Mouse (Mus musculus) MEL (cell line): ENCODE data around the gene Tpm1. TPM values are rescaled to one million over a fixed set of nuclear protein-coding genes. Genes with fewer than 3 reads are reported as not detected.

Source experiments
- DNase-seq: peaks from one replicate; pipeline ENCODE4 v3.0.0; 2011; ENCODE audit warnings: low read depth, low spot score
- H3K27ac ChIP-seq: 2 replicates; pipeline ENCODE4 v1.5.1; 2012; ENCODE audit warnings: low read depth, mild to moderate bottlenecking, control low read depth, low read length, moderate library complexity; ENCODE audit not compliant: control insufficient read depth
- H3K27me3 ChIP-seq, 2 experiments: fragments of 150-350 bp in 1 of 2; sonication (generic) in 1 of 2; 2 replicates each; pipeline ENCODE4 v1.6.1; 2012; ENCODE audit warnings: low read length in 2 of 2, mild to moderate bottlenecking in 2 of 2, improper control_type of control experiment in 1 of 2, moderate library complexity in 1 of 2; ENCODE audit not compliant: insufficient read depth in 2 of 2, control insufficient read depth in 1 of 2
- H3K36me3 ChIP-seq, 2 experiments: 2 replicates each; pipeline ENCODE4 v1.6.1; 2012 to 2014; ENCODE audit warnings: low read length in 2 of 2, improper control_type of control experiment in 1 of 2, inconsistent platforms in 1 of 2, mild to moderate bottlenecking in 1 of 2; ENCODE audit not compliant: insufficient read depth in 2 of 2, control insufficient read depth in 1 of 2
- H3K4me1 ChIP-seq, 2 experiments: fragments of 150-350 bp in 1 of 2; sonication (generic) in 1 of 2; 2 replicates each; pipeline ENCODE4 v1.6.1; 2012; ENCODE audit warnings: low read length in 2 of 2, improper control_type of control experiment in 1 of 2, mild to moderate bottlenecking in 1 of 2; ENCODE audit not compliant: insufficient read depth in 2 of 2, control insufficient read depth in 1 of 2
- H3K4me3 ChIP-seq, 2 experiments: fragments of 150-350 bp in 1 of 2; sonication (generic) in 1 of 2; 2 replicates each; pipeline ENCODE4 v1.5.1; 2012; ENCODE audit warnings: low read depth in 2 of 2, low read length in 2 of 2, mild to moderate bottlenecking in 2 of 2, moderate library complexity in 2 of 2, control low read depth in 1 of 2, improper control_type of control experiment in 1 of 2; ENCODE audit not compliant: control insufficient read depth in 1 of 2, insufficient read depth in 1 of 2
- H3K79me2 ChIP-seq: 2 replicates; pipeline ENCODE4 v1.6.1; 2012; ENCODE audit warnings: mild to moderate bottlenecking, low read length, moderate library complexity; ENCODE audit not compliant: control insufficient read depth, poor library complexity, insufficient read depth
- H3K9ac ChIP-seq: 2 replicates; pipeline ENCODE4 v1.6.1; 2012; ENCODE audit warnings: low read depth, mild to moderate bottlenecking, control low read depth, low read length, moderate library complexity; ENCODE audit not compliant: control insufficient read depth, poor library complexity, severe bottlenecking
- H3K9me3 ChIP-seq: fragments of 150-350 bp; sonication (generic); replicated peaks from 2 replicates; pipeline ENCODE4 v1.6.1; 2012; ENCODE audit warnings: mild to moderate bottlenecking, low read length, improper control_type of control experiment, moderate library complexity; ENCODE audit not compliant: insufficient read depth
- BHLHE40 ChIP-seq: IDR thresholded peaks from 2 replicates; pipeline ENCODE4 v1.6.1; 2012; ENCODE audit warnings: low read depth, mild to moderate bottlenecking, inconsistent platforms, low read length, improper control_type of control experiment, borderline replicate concordance
- CTCF ChIP-seq, 3 experiments: IDR thresholded peaks in 2 of 3; conservative IDR thresholded peaks in 1 of 3; 2 replicates each; pipeline ENCODE4 v1.5.1; 2011 to 2012; ENCODE audit warnings: low read length in 3 of 3, low read depth in 2 of 3, mild to moderate bottlenecking in 2 of 3, improper control_type of control experiment in 1 of 3, inconsistent platforms in 1 of 3, mixed read lengths in 1 of 3, moderate library complexity in 1 of 3; ENCODE audit not compliant: control insufficient read depth in 1 of 3, insufficient read depth in 1 of 3, poor library complexity in 1 of 3, severe bottlenecking in 1 of 3
- ELF1 ChIP-seq: IDR thresholded peaks from 2 replicates; pipeline ENCODE4 v1.6.1; 2014; ENCODE audit warnings: low read depth, mild to moderate bottlenecking, inconsistent platforms, low read length, improper control_type of control experiment, moderate library complexity
- EP300 ChIP-seq, 2 experiments: IDR thresholded peaks; 2 replicates each; pipeline ENCODE4 v1.6.1; 2011; ENCODE audit warnings: improper control_type of control experiment in 2 of 2, low read length in 2 of 2, low read depth in 1 of 2, mild to moderate bottlenecking in 1 of 2
- ETS1 ChIP-seq: IDR thresholded peaks from 2 replicates; pipeline ENCODE4 v1.6.1; 2012; ENCODE audit warnings: low read depth, mild to moderate bottlenecking, inconsistent platforms, low read length, improper control_type of control experiment, moderate library complexity
- KAT2A ChIP-seq: conservative IDR thresholded peaks from 2 replicates; pipeline ENCODE4 v1.6.1; 2012; ENCODE audit warnings: low read depth, low read length, improper control_type of control experiment, inconsistent platforms
- MAX ChIP-seq: IDR thresholded peaks from 2 replicates; pipeline ENCODE4 v1.6.1; 2011; ENCODE audit warnings: low read length, improper control_type of control experiment
- MXI1 ChIP-seq: IDR thresholded peaks from 2 replicates; pipeline ENCODE4 v1.6.1; 2011; ENCODE audit warnings: mild to moderate bottlenecking, low read depth, low read length, improper control_type of control experiment
- MYB ChIP-seq: IDR thresholded peaks from 2 replicates; pipeline ENCODE4 v1.6.1; 2011; ENCODE audit warnings: mild to moderate bottlenecking, low read depth, low read length, improper control_type of control experiment
- MYC ChIP-seq: IDR thresholded peaks from 2 replicates; pipeline ENCODE4 v1.6.1; 2011; ENCODE audit warnings: low read depth, mild to moderate bottlenecking, low read length, improper control_type of control experiment, moderate library complexity
- POLR2AphosphoS5 ChIP-seq: IDR thresholded peaks from 2 replicates; pipeline ENCODE4 v1.6.1; 2012; ENCODE audit warnings: low read depth, borderline replicate concordance, mild to moderate bottlenecking, inconsistent platforms, low read length, moderate library complexity, mixed read lengths
- SMC3 ChIP-seq: IDR thresholded peaks from 2 replicates; pipeline ENCODE4 v1.6.1; 2011; ENCODE audit warnings: low read depth, low read length, improper control_type of control experiment
- TAL1 ChIP-seq: IDR thresholded peaks from 2 replicates; pipeline ENCODE4 v1.6.1; 2012; ENCODE audit warnings: mild to moderate bottlenecking, inconsistent platforms, low read length, moderate library complexity, mixed read lengths
- TBP ChIP-seq: IDR thresholded peaks from 2 replicates; pipeline ENCODE4 v1.8.0; 2011; ENCODE audit warnings: low read depth, low read length, improper control_type of control experiment
- TCF12 ChIP-seq: IDR thresholded peaks from 2 replicates; pipeline ENCODE4 v1.6.1; 2014; ENCODE audit warnings: low read depth, mild to moderate bottlenecking, inconsistent platforms, low read length, improper control_type of control experiment, moderate library complexity
- USF1 ChIP-seq: IDR thresholded peaks from 2 replicates; pipeline ENCODE4 v1.6.1; 2014; ENCODE audit warnings: low read depth, mild to moderate bottlenecking, inconsistent platforms, low read length, improper control_type of control experiment, moderate library complexity
- USF2 ChIP-seq, 2 experiments: IDR thresholded peaks; 2 replicates each; pipeline ENCODE4 v1.6.1; 2011 to 2012; ENCODE audit warnings: improper control_type of control experiment in 2 of 2, low read length in 2 of 2, borderline replicate concordance in 1 of 2, inconsistent platforms in 1 of 2, low read depth in 1 of 2, mild to moderate bottlenecking in 1 of 2; ENCODE audit not compliant: insufficient read depth in 1 of 2
- polyA plus RNA-seq, 2 experiments: library from polyadenylated mRNA; stranded (reverse) in 1 of 2; unstranded in 1 of 2; fragments of >175 nt in 1 of 2; fragments of >200 nt in 1 of 2; gene quantifications; 2 replicates each; pipeline versions ENCODE4 v1.2.1 to v1.2.4; 2012; ENCODE audit warnings: low replicate concordance in 2 of 2, low read depth in 1 of 2; ENCODE audit not compliant: insufficient read length in 2 of 2, insufficient read depth in 1 of 2, missing spikeins in 1 of 2
- total RNA-seq: library from RNA; depleted of rRNA; stranded (reverse); fragments of 300-350 nt; gene quantifications from 2 replicates; pipeline ENCODE4 v1.2.3, GENCODE M21; 2012

Tpm1 gene
- total and polyA plus RNA-seq, 3 experiments = 38.2 to 113 TPM; not detected in 1

- TF ChIP-seq MXI1 = peak; percentile 84
- no peak for TF ChIP-seq POLR2AphosphoS5
- TF ChIP-seq CTCF (IDR thresholded peaks at IDR 0.05 in 2 of 3, conservative IDR thresholded peaks at IDR 0.05 in 1 of 3; ENCODE audit: control insufficient read depth in 1 of 3, insufficient read depth in 1 of 3, low read depth in 2 of 3, low read length in 3 of 3, poor library complexity in 1 of 3, severe bottlenecking in 1 of 3) = peak; percentile 94 to 99 (median 97)
- no peak; the same call in 1 of the 2 replicates for TF ChIP-seq MYB
- peak; percentile 99 for TF ChIP-seq SMC3
- TF ChIP-seq, all 39 proteins: peak for 21
These were observed 5.7 kb downstream of the Tpm1 start (continued) for GRCm38 (mm10) chr9:67043231-67044199.

DNA sequence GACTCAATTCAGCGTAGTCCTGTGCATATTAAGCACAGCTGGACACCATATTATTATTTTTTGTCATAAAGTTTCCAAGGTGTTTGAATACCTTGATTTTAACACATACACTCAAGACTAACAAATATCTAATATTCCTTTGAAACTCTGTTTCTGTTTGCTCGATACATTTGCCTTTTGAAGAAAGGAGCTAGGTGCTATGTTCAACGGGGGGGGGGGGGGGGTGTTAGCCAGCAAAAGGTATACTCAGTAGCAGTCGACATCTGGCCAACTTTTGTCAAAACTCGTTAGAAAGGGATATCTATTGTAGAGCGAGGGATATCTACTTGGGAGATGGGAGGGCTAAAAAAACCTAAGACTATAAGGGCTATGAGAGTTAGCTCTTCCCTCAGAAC lies 6.4 kb downstream of the Tpm1 start:
- H3K4me1 ChIP-seq = peaks cover 15 to 28% of the 10 kb centered on the region in 2 experiments
- TF ChIP-seq BHLHE40 (no peak), TCF12 (no peak), ETS1 (no peak), EP300 (IDR thresholded peaks at IDR 0.05; ENCODE audit: low read depth in 1 of 2, low read length in 2 of 2) (no peak), MAX (no peak), MYC (no peak), USF1 (no peak), USF2 (IDR thresholded peaks at IDR 0.05; ENCODE audit: borderline replicate concordance in 1 of 2, insufficient read depth in 1 of 2, low read depth in 1 of 2, low read length in 2 of 2) (no peak), TBP (no peak), KAT2A (no peak), TAL1 (no peak), ELF1 (no peak)

More for the DNA sequence above, 6.4 kb downstream of the Tpm1 start:
- Histone ChIP-seq H3K27me3 (no peaks in the 10 kb centered on the region), H3K9me3 (no peaks in the 10 kb centered on the region), H3K36me3 (peaks cover 0 to 34% of the 10 kb centered on the region in 2 experiments; a peak in 2 of 4 replicates), H3K9ac (peak overlapping the region; percentile 78), H3K4me3 (peak overlapping the region; percentile 74), H3K79me2 (peaks cover 43% of the 10 kb centered on the region), H3K27ac (peak overlapping the region; percentile 54)
- peak; percentile 49 for DNase-seq
